Mouse (Mus musculus): ENCODE measurements at regions not wholly inside any gene's neighbourhood (a gene's known extent, or its start where the extent isn't known, plus 50 kb on each side); places are given as distances from the start of the nearest gene placed in this dataset.

DNA sequence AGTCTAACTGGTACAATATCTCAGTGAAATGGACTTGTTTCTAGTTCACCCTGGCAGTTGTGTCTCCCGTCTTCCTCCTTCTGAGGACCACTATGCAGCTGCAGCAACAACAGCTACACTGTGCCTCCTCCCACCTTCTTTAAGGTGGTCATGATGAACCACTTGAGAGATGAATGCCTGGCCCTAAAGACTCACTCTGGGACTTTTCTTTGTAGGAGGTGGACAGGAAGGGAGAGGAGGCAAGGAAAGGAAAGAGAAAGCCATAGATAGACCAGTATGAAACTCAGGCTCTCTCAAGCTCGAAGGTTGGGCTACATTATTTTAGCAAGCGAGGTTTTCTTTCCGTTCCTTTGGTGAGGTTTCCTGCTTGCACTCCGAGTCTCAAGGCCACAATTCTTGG, 285.4 kb downstream of the Adgb start:
- no peak for TF ChIP-seq CTCF (IDR thresholded peaks at IDR 0.05; ENCODE audit: borderline replicate concordance, insufficient read depth, low read length)
- TF ChIP-seq POLR2A (IDR thresholded peaks at IDR 0.05; ENCODE audit: low read depth, low read length), result no peak

Measured in embryonic fibroblast, embryonic 13.5 days (primary cell).